Mouse (Mus musculus) right cerebral cortex, adult 18-20 months (tissue): Measurements from ENCODE around the gene Cpt1c.
"Not testable (repeated sequence)": the region's sequence is repeated elsewhere in the genome, so short reads cannot be mapped to it uniquely, and the experiment has no call there.

ENCODE experiments used
- DNase-seq: peaks from one replicate; pipeline ENCODE4 v3.0.0; 2022; ENCODE audit warnings: mixed read lengths

Cpt1c gene

GRCm38 (mm10) chr7:44974383-44975116, at the start of gene Cpt1c:
TSS of gene Cpt1c (minus strand) at chr7:44974851.
- peak; percentile 90 for DNase-seq

- DNase-seq = not testable (repeated sequence)
Measured at GRCm38 (mm10) chr7:45023711-45024110, 49.1 kb upstream of the Cpt1c start.

GRCm38 (mm10) chr7:45020225-45020624, 45.6 kb upstream of the Cpt1c start:
- DNase-seq = no peak

- peak; percentile 44 for DNase-seq
Measured at GRCm38 (mm10) chr7:45019031-45019571, 44.5 kb upstream of the Cpt1c start.

- peak; percentile 91 for DNase-seq
Measured at GRCm38 (mm10) chr7:45017242-45018061, 42.8 kb upstream of the Cpt1c start, which contains the start of gene Rras. TSS of gene Rras (plus strand) at chr7:45017961.

- DNase-seq = no peak
Measured at GRCm38 (mm10) chr7:45016761-45017160, 42.1 kb upstream of the Cpt1c start.

GRCm38 (mm10) chr7:45015957-45016612, 41.4 kb upstream of the Cpt1c start, which contains the start of gene Scaf1:
TSS of gene Scaf1 (minus strand) at chr7:45016363.
- peak; percentile 100 for DNase-seq

- no peak for DNase-seq
Measured at GRCm38 (mm10) chr7:45015344-45015956, 40.8 kb upstream of the Cpt1c start.

GRCm38 (mm10) chr7:45014096-45014451, 39.4 kb upstream of the Cpt1c start:
- no peak for DNase-seq

- no peak for DNase-seq
Measured at GRCm38 (mm10) chr7:45013366-45014095, 38.9 kb upstream of the Cpt1c start.

- no peak for DNase-seq
Measured at GRCm38 (mm10) chr7:45012824-45013223, 38.2 kb upstream of the Cpt1c start.

GRCm38 (mm10) chr7:45012011-45012410, 37.4 kb upstream of the Cpt1c start:
- no peak for DNase-seq

GRCm38 (mm10) chr7:45008411-45008810, 33.8 kb upstream of the Cpt1c start:
- DNase-seq = no peak

GRCm38 (mm10) chr7:45007846-45008245, 33.2 kb upstream of the Cpt1c start:
- DNase-seq = no peak

- DNase-seq = no peak
Measured at GRCm38 (mm10) chr7:45007141-45007540, 32.5 kb upstream of the Cpt1c start.

GRCm38 (mm10) chr7:45006503-45006902, 31.9 kb upstream of the Cpt1c start:
- no peak for DNase-seq

GRCm38 (mm10) chr7:45005321-45005992, 30.8 kb upstream of the Cpt1c start:
- DNase-seq = no peak

GRCm38 (mm10) chr7:45004546-45004945, 29.9 kb upstream of the Cpt1c start:
- DNase-seq = no peak

GRCm38 (mm10) chr7:45002440-45002839, 27.8 kb upstream of the Cpt1c start:
- DNase-seq = no peak

- DNase-seq = no peak
Measured at GRCm38 (mm10) chr7:45000539-45001114, 26.0 kb upstream of the Cpt1c start.

- no peak for DNase-seq
Measured at GRCm38 (mm10) chr7:44999753-45000152, 25.1 kb upstream of the Cpt1c start.
